Mouse (Mus musculus) spleen, adult 2 months (tissue): ENCODE measurements around the gene Uhrf2.

ENCODE experiments used
- CTCF ChIP-seq: fragments of 200-500 bp; IDR thresholded peaks from 2 replicates; pipeline ENCODE4 v1.5.1; 2011; ENCODE audit warnings: mild to moderate bottlenecking, inconsistent platforms; ENCODE audit not compliant: insufficient read depth, insufficient read length, insufficient replicate concordance; ENCODE audit errors: extremely low read depth
- POLR2A ChIP-seq: fragments of 200-500 bp; IDR thresholded peaks from 2 replicates; pipeline ENCODE4 v1.6.1; 2011; ENCODE audit warnings: low read depth, low read length, inconsistent platforms

GRCm38 (mm10) chr19:30014331-30014730 is 16.0 kb upstream of the Uhrf2 start:
- TF ChIP-seq CTCF (no peak), POLR2A (no peak)
